8 mouse cellular contexts compared by ENCODE assay signal in genomic region chr4:46039899-46040298, GRCm38 (mm10). TPM values are rescaled to one million over a fixed set of nuclear protein-coding genes. Genes with fewer than 3 reads are reported as not detected.
DNase-seq lines count a peak whose midpoint lies in the region; ATAC-seq and TF ChIP-seq lines count a peak whose summit lies in the region.

No protein-coding gene starts in this region.

- no peak overlapping the region for H3K27ac ChIP-seq in kidney, postnatal 0 days
- H3K27ac ChIP-seq in embryonic facial prominence, embryonic 15.5 days (replicated peaks), result no peak overlapping the region
- H3K27ac ChIP-seq in limb, embryonic 10.5 days, result 0 out of 2 replicates have a peak overlapping the region, but pooled peaks have one; percentile 76
- no peak overlapping the region for H3K27ac ChIP-seq in neural tube, embryonic 15.5 days (replicated peaks)

- H3K9ac ChIP-seq in kidney, postnatal 0 days (ENCODE audit: low read depth, low read length), result no peak overlapping the region
- H3K9ac ChIP-seq in embryonic facial prominence, embryonic 15.5 days, result no peak overlapping the region
- no peak overlapping the region for H3K9ac ChIP-seq in neural tube, embryonic 15.5 days (replicated peaks)

- no peak for TF ChIP-seq CTCF in kidney, postnatal 0 days (IDR thresholded peaks at IDR 0.05; ENCODE audit: low read depth)

- peak overlapping the region; percentile 61 for H3K4me2 ChIP-seq in kidney, postnatal 0 days (ENCODE audit: low read length)
- peak overlapping the region; percentile 98 for H3K4me2 ChIP-seq in embryonic facial prominence, embryonic 15.5 days (replicated peaks)
- peak overlapping the region; percentile 100 for H3K4me2 ChIP-seq in neural tube, embryonic 15.5 days

- DNase-seq in kidney, postnatal 0 days (ENCODE audit: low spot score), result no peak
- no peak for DNase-seq in kidney, adult 9 months
- no peak for DNase-seq in limb, embryonic 10.5 days (ENCODE audit: low spot score)
- DNase-seq in thymus, postnatal 14 days, result no peak
- no peak for DNase-seq in cerebellum, adult 9-10 months
- no peak for DNase-seq in retina, embryonic 14.5 days (ENCODE audit: low spot score)

- no peaks in the 10 kb centered on the region for H3K9me3 ChIP-seq in kidney, postnatal 0 days (replicated peaks; ENCODE audit: low read length)
- no peaks in the 10 kb centered on the region for H3K9me3 ChIP-seq in embryonic facial prominence, embryonic 15.5 days (replicated peaks)
- H3K9me3 ChIP-seq in limb, embryonic 10.5 days (replicated peaks), result no peaks in the 10 kb centered on the region
- no peaks in the 10 kb centered on the region for H3K9me3 ChIP-seq in neural tube, embryonic 15.5 days (replicated peaks)

- WGBS in kidney, postnatal 0 days, result 18% methylated on average over 6 of the region's 6 CpGs
- WGBS in embryonic facial prominence, embryonic 15.5 days, result 15% methylated on average over 6 of the region's 6 CpGs
- 14% methylated on average over 6 of the region's 6 CpGs for WGBS in limb, embryonic 10.5 days
- WGBS in neural tube, embryonic 15.5 days, result 15% methylated on average over 6 of the region's 6 CpGs

- H3K4me3 ChIP-seq in kidney, postnatal 0 days (replicated peaks; ENCODE audit: low read depth, low read length), result peak overlapping the region; percentile 39
- peak overlapping the region; percentile 59 for H3K4me3 ChIP-seq in embryonic facial prominence, embryonic 15.5 days (replicated peaks)
- H3K4me3 ChIP-seq in limb, embryonic 10.5 days, result peak overlapping the region; percentile 70
- peak overlapping the region; percentile 58 for H3K4me3 ChIP-seq in neural tube, embryonic 15.5 days (replicated peaks)

- H3K27me3 ChIP-seq in kidney, postnatal 0 days (ENCODE audit: insufficient read depth, low read length), result peaks cover 8% of the 10 kb centered on the region; the same call in 1 of the 2 replicates
- peaks cover 49% of the 10 kb centered on the region for H3K27me3 ChIP-seq in embryonic facial prominence, embryonic 15.5 days
- peaks cover 80% of the 10 kb centered on the region for H3K27me3 ChIP-seq in limb, embryonic 10.5 days (ENCODE audit: low read depth, poor library complexity, severe bottlenecking)
- peaks cover 45% of the 10 kb centered on the region for H3K27me3 ChIP-seq in neural tube, embryonic 15.5 days (replicated peaks)

- no peak for ATAC-seq in kidney, postnatal 0 days (replicated peaks; ENCODE audit: low FRiP score, low read depth)
- ATAC-seq in embryonic facial prominence, embryonic 15.5 days (ENCODE audit: insufficient number of reproducible peaks, low FRiP score, low TSS enrichment, low read depth), result no peak
- no peak for ATAC-seq in neural tube, embryonic 15.5 days (ENCODE audit: low FRiP score)

- no peaks in the 10 kb centered on the region for H3K36me3 ChIP-seq in kidney, postnatal 0 days (ENCODE audit: insufficient read depth, low read length)
- no peaks in the 10 kb centered on the region for H3K36me3 ChIP-seq in embryonic facial prominence, embryonic 15.5 days
- H3K36me3 ChIP-seq in limb, embryonic 10.5 days, result no peaks in the 10 kb centered on the region
- no peaks in the 10 kb centered on the region for H3K36me3 ChIP-seq in neural tube, embryonic 15.5 days

- no peaks in the 10 kb centered on the region for H3K4me1 ChIP-seq in kidney, postnatal 0 days (replicated peaks; ENCODE audit: insufficient read depth, low read length)
- peaks cover 13% of the 10 kb centered on the region for H3K4me1 ChIP-seq in embryonic facial prominence, embryonic 15.5 days
- H3K4me1 ChIP-seq in limb, embryonic 10.5 days, result peaks cover 33% of the 10 kb centered on the region
- H3K4me1 ChIP-seq in neural tube, embryonic 15.5 days, result peaks cover 16% of the 10 kb centered on the region

RNA-seq across cellular contexts. Expression of gene Tmod1, which starts 1.2 kb away (rescaled TPM):
- polyA plus RNA-seq in kidney, postnatal 0 days (2015; fragmentation: Nextera tagmentation; extraction: Ambion mirVana), result 5.5 and 6.5 TPM in 2 replicates
- 13.4 and 14.0 TPM in 2 replicates for polyA plus RNA-seq in embryonic facial prominence, embryonic 15.5 days (2015; fragmentation: Nextera tagmentation; extraction: Ambion mirVana)
- polyA plus RNA-seq in limb, embryonic 10.5 days (2016; fragmentation: Nextera tagmentation; extraction: Ambion mirVana), result 2.0 TPM in 2 replicates
- polyA plus RNA-seq in neural tube, embryonic 15.5 days (2015; fragmentation: Nextera tagmentation; extraction: Ambion mirVana), result 3.5 and 3.6 TPM in 2 replicates
